Mouse (Mus musculus) heart, embryonic 13.5 days (tissue): ENCODE measurements around the gene Zfp704. TPM values are rescaled to one million over a fixed set of nuclear protein-coding genes. Genes with fewer than 3 reads are reported as not detected.

Experiments
- ATAC-seq: fragments of 200-750 bp; cut with Nextera tagmentation; 2 replicates; pipeline ENCODE4 v1.8.0; 2017; ENCODE audit warnings: moderate TSS enrichment; ENCODE audit not compliant: insufficient number of reproducible peaks, low FRiP score, low TSS enrichment; ENCODE audit errors: extremely low read depth
- H3K27ac ChIP-seq: fragments of 300-500 bp; sonication (generic); replicated peaks from 2 replicates; pipeline ENCODE4 v1.5.1; 2015; ENCODE audit warnings: moderate library complexity, mild to moderate bottlenecking, inconsistent platforms
- H3K27me3 ChIP-seq: fragments of 300-500 bp; sonication (generic); replicated peaks from 2 replicates; pipeline ENCODE4 v1.6.1; 2015; ENCODE audit warnings: mild to moderate bottlenecking, inconsistent platforms
- H3K36me3 ChIP-seq: fragments of 300-500 bp; sonication (generic); 2 replicates; pipeline ENCODE4 v1.6.1; 2015; ENCODE audit warnings: mild to moderate bottlenecking, inconsistent platforms
- H3K4me1 ChIP-seq: fragments of 300-500 bp; sonication (generic); 2 replicates; pipeline ENCODE4 v1.6.1; 2015; ENCODE audit warnings: inconsistent platforms
- H3K4me2 ChIP-seq: fragments of 300-500 bp; sonication (generic); 2 replicates; pipeline ENCODE4 v1.6.1; 2015; ENCODE audit warnings: inconsistent platforms, mild to moderate bottlenecking, moderate library complexity
- H3K4me3 ChIP-seq: fragments of 300-500 bp; sonication (generic); 2 replicates; pipeline ENCODE4 v1.5.1; 2015; ENCODE audit warnings: moderate library complexity, mild to moderate bottlenecking, inconsistent platforms
- H3K9ac ChIP-seq: fragments of 300-500 bp; sonication (generic); 2 replicates; pipeline ENCODE4 v1.6.1; 2015; ENCODE audit warnings: inconsistent platforms, mild to moderate bottlenecking, moderate library complexity
- H3K9me3 ChIP-seq: fragments of 300-500 bp; sonication (generic); 2 replicates; pipeline ENCODE4 v1.6.1; 2016; ENCODE audit warnings: inconsistent platforms
- WGBS: fragments of 180-500 bp; shearing (Covaris S2); methylation state at CpG from one replicate; pipeline ENCODE4 v1.1.7; 2015; ENCODE audit warnings: mixed read lengths; 5-methylcytosine and 5-hydroxymethylcytosine counted together
- polyA plus RNA-seq: library from polyadenylated mRNA; unstranded; fragments of >200 nt; fragmentation: Nextera tagmentation; extraction: Ambion mirVana; gene quantifications from 2 replicates; pipeline ENCODE4 v1.2.1, GENCODE M21; 2015

Gene Zfp704
- polyA plus RNA-seq: 6.2 and 6.5 TPM in 2 replicates

- Histone ChIP-seq H3K4me1 (peaks cover 42% of the 10 kb centered on the region), H3K27me3 (no peaks in the 10 kb centered on the region), H3K4me3 (peak within 1 kb of the TSS; percentile 91), H3K9me3 (no peaks in the 10 kb centered on the region), H3K4me2 (peak within 1 kb of the TSS; percentile 90), H3K9ac (peak within 1 kb of the TSS; percentile 98), H3K36me3 (no peaks in the 10 kb centered on the region), H3K27ac (peak within 1 kb of the TSS; percentile 98)
- under 1% methylated on average over 75 of the region's 97 CpGs for whole genome bisulfite sequencing
- peak; percentile 68; the same call in 1 of the 2 replicates for ATAC-seq
Measured at GRCm38 (mm10) chr3:9609581-9610341, at the start of gene Zfp704. Gene Zfp704 (minus strand): TSS chr3:9610085.

GRCm38 (mm10) chr3:9633036-9634005 lies 23.4 kb upstream of the Zfp704 start:
- Histone ChIP-seq H3K9me3 (no peaks in the 10 kb centered on the region), H3K4me1 (peaks cover 12% of the 10 kb centered on the region), H3K4me2 (no peak overlapping the region), H3K9ac (no peak overlapping the region), H3K36me3 (no peaks in the 10 kb centered on the region), H3K27me3 (peaks cover 17% of the 10 kb centered on the region), H3K27ac (no peak overlapping the region), H3K4me3 (no peak overlapping the region)
- WGBS: 69% methylated on average over 10 of the region's 10 CpGs
- no peak for ATAC-seq

GRCm38 (mm10) chr3:9629951-9630350 lies 20.1 kb upstream of the Zfp704 start:
- peaks cover 12% of the 10 kb centered on the region for H3K4me1 ChIP-seq
- peak overlapping the region; percentile 42 for H3K4me3 ChIP-seq
- H3K36me3 ChIP-seq: no peaks in the 10 kb centered on the region
- peak overlapping the region; percentile 67 for H3K9ac ChIP-seq
- peaks cover 19% of the 10 kb centered on the region for H3K27me3 ChIP-seq
- 16% methylated on average over 17 of the region's 17 CpGs for WGBS
- no peak for ATAC-seq
- no peaks in the 10 kb centered on the region for H3K9me3 ChIP-seq
- peak overlapping the region; percentile 68 for H3K4me2 ChIP-seq
- no peak overlapping the region for H3K27ac ChIP-seq

- no peak overlapping the region for H3K4me3 ChIP-seq
- no peak overlapping the region for H3K27ac ChIP-seq
- no peak overlapping the region for H3K4me2 ChIP-seq
- H3K4me1 ChIP-seq: peaks cover 12% of the 10 kb centered on the region
- H3K9me3 ChIP-seq: no peaks in the 10 kb centered on the region
- ATAC-seq: no peak
- H3K27me3 ChIP-seq: peaks cover 19% of the 10 kb centered on the region
- no peaks in the 10 kb centered on the region for H3K36me3 ChIP-seq
- H3K9ac ChIP-seq: no peak overlapping the region
- WGBS: 59% methylated on average over 4 of the region's 4 CpGs
Measured at GRCm38 (mm10) chr3:9628041-9628440, 18.2 kb upstream of the Zfp704 start.

GRCm38 (mm10) chr3:9626149-9626548 lies 16.3 kb upstream of the Zfp704 start:
- Histone ChIP-seq H3K4me3 (no peak overlapping the region), H3K27ac (no peak overlapping the region), H3K4me1 (peaks cover 12% of the 10 kb centered on the region), H3K4me2 (no peak overlapping the region), H3K36me3 (no peaks in the 10 kb centered on the region), H3K27me3 (peaks cover 18% of the 10 kb centered on the region), H3K9ac (no peak overlapping the region), H3K9me3 (no peaks in the 10 kb centered on the region)
- WGBS: 54% methylated on average over 5 of the region's 5 CpGs
- no peak for ATAC-seq

GRCm38 (mm10) chr3:9620611-9621010 lies 10.7 kb upstream of the Zfp704 start:
- no peaks in the 10 kb centered on the region for H3K36me3 ChIP-seq
- H3K4me3 ChIP-seq: no peak overlapping the region
- WGBS: 73% methylated on average over 12 of the region's 12 CpGs
- peaks cover 11% of the 10 kb centered on the region for H3K4me1 ChIP-seq
- no peak overlapping the region for H3K27ac ChIP-seq
- H3K4me2 ChIP-seq: no peak overlapping the region
- H3K9ac ChIP-seq: no peak overlapping the region
- no peak for ATAC-seq
- H3K9me3 ChIP-seq: no peaks in the 10 kb centered on the region
- H3K27me3 ChIP-seq: no peaks in the 10 kb centered on the region

GRCm38 (mm10) chr3:9619562-9620275 lies 9.8 kb upstream of the Zfp704 start:
- Histone ChIP-seq H3K9ac (no peak overlapping the region), H3K27me3 (no peaks in the 10 kb centered on the region), H3K4me2 (no peak overlapping the region), H3K4me3 (no peak overlapping the region), H3K27ac (no peak overlapping the region), H3K9me3 (no peaks in the 10 kb centered on the region), H3K4me1 (peaks cover 14% of the 10 kb centered on the region), H3K36me3 (no peaks in the 10 kb centered on the region)
- no peak for ATAC-seq
- 55% methylated on average over 6 of the region's 6 CpGs for WGBS

- no peak for ATAC-seq
- WGBS: 70% methylated on average over 9 of the region's 9 CpGs
Measured at GRCm38 (mm10) chr3:9617101-9617500, 7.2 kb upstream of the Zfp704 start.

GRCm38 (mm10) chr3:9614676-9615075 lies 4.8 kb upstream of the Zfp704 start:
- 48% methylated on average over 12 of the region's 12 CpGs for WGBS
- no peak overlapping the region for H3K4me3 ChIP-seq

More at GRCm38 (mm10) chr3:9617101-9617500, 7.2 kb upstream of the Zfp704 start:
- no peaks in the 10 kb centered on the region for H3K36me3 ChIP-seq
- no peaks in the 10 kb centered on the region for H3K27me3 ChIP-seq
- no peak overlapping the region for H3K27ac ChIP-seq
- no peak overlapping the region for H3K4me3 ChIP-seq
- H3K4me1 ChIP-seq: peaks cover 18% of the 10 kb centered on the region
- no peak overlapping the region for H3K9ac ChIP-seq
- H3K4me2 ChIP-seq: no peak overlapping the region
- no peaks in the 10 kb centered on the region for H3K9me3 ChIP-seq

GRCm38 (mm10) chr3:9614011-9614410 lies 4.1 kb upstream of the Zfp704 start:
- Histone ChIP-seq H3K36me3 (no peaks in the 10 kb centered on the region), H3K9ac (no peak overlapping the region), H3K27ac (no peak overlapping the region), H3K4me3 (no peak overlapping the region), H3K27me3 (no peaks in the 10 kb centered on the region), H3K9me3 (no peaks in the 10 kb centered on the region), H3K4me2 (no peak overlapping the region), H3K4me1 (peaks cover 13% of the 10 kb centered on the region; the same call in 1 of the 2 replicates)
- 63% methylated on average over 8 of the region's 8 CpGs for WGBS
- ATAC-seq: no peak

More at GRCm38 (mm10) chr3:9614676-9615075, 4.8 kb upstream of the Zfp704 start:
- Histone ChIP-seq H3K36me3 (no peaks in the 10 kb centered on the region), H3K4me2 (no peak overlapping the region), H3K27me3 (no peaks in the 10 kb centered on the region), H3K9ac (no peak overlapping the region), H3K9me3 (no peaks in the 10 kb centered on the region), H3K27ac (no peak overlapping the region), H3K4me1 (peaks cover 15% of the 10 kb centered on the region)
- no peak for ATAC-seq

GRCm38 (mm10) chr3:9611226-9611625 lies 1.3 kb upstream of the Zfp704 start:
- no peak for ATAC-seq
- H3K4me3 ChIP-seq: no peak overlapping the region
- H3K27ac ChIP-seq: no peak overlapping the region

More at GRCm38 (mm10) chr3:9611226-9611625, 1.3 kb upstream of the Zfp704 start:
- H3K9me3 ChIP-seq: no peaks in the 10 kb centered on the region
- H3K4me2 ChIP-seq: no peak overlapping the region
- no peak overlapping the region for H3K9ac ChIP-seq
- no peaks in the 10 kb centered on the region for H3K27me3 ChIP-seq
- WGBS: 62% methylated on average over 4 of the region's 4 CpGs
- H3K36me3 ChIP-seq: no peaks in the 10 kb centered on the region
- peaks cover 32% of the 10 kb centered on the region for H3K4me1 ChIP-seq
